Mouse (Mus musculus) myocyte (in vitro differentiated cells): ENCODE results near the gene Urm1.

Experiments
- MAX ChIP-seq: IDR thresholded peaks from one replicate; pipeline ENCODE4 v1.6.1; 2011; ENCODE audit warnings: low read depth, mild to moderate bottlenecking, control low read depth
- POLR2A ChIP-seq: IDR thresholded peaks from one replicate; pipeline ENCODE4 v1.6.1; 2011; ENCODE audit warnings: low read depth, mild to moderate bottlenecking, control low read depth, moderate library complexity; ENCODE audit not compliant: insufficient read length
- POLR2AphosphoS2 ChIP-seq: IDR thresholded peaks from one replicate; pipeline ENCODE4 v1.6.1; 2011; ENCODE audit warnings: low read depth, control low read depth; ENCODE audit not compliant: insufficient read length
- REST ChIP-seq: IDR thresholded peaks from one replicate; pipeline ENCODE4 v1.6.1; 2011; ENCODE audit warnings: mild to moderate bottlenecking, control low read depth, moderate library complexity; ENCODE audit not compliant: insufficient read depth, insufficient read length
- TCF12 ChIP-seq: IDR thresholded peaks from one replicate; pipeline ENCODE4 v1.6.1; 2011; ENCODE audit warnings: mild to moderate bottlenecking, control low read depth; ENCODE audit not compliant: poor library complexity, insufficient read depth, severe bottlenecking

GRCm38 (mm10) chr2:29858748-29859473 lies 39.0 kb downstream of the Urm1 start:
- TF ChIP-seq TCF12, result no peak
- no peak for TF ChIP-seq POLR2A
- no peak for TF ChIP-seq MAX
- no peak for TF ChIP-seq REST
- TF ChIP-seq POLR2AphosphoS2, result no peak
